Mouse (Mus musculus): ENCODE results near the gene Nfkb1.

- no peak for TF ChIP-seq CTCF (conservative IDR thresholded peaks at IDR 0.05; ENCODE audit: low read length)
- no peak for TF ChIP-seq POU5F1 (IDR thresholded peaks at IDR 0.05; ENCODE audit: borderline replicate concordance, low read length)
Measured at GRCm38 (mm10) chr3:135675480-135675879, 15.9 kb downstream of the Nfkb1 start.
